Mouse (Mus musculus) lung, adult 18-20 months (tissue): Measurements from ENCODE around the gene Lnpk.
A peak's percentile ranks its signal among the peaks of the same experiment; 100 is the strongest.

ENCODE experiments used
- DNase-seq, 2 experiments: peaks; one replicate each; pipeline ENCODE4 v3.0.0; 2022; ENCODE audit warnings: mixed read lengths in 2 of 2

Gene Lnpk

GRCm38 (mm10) chr2:74578843-74579489, at the start of gene Lnpk:
Lnpk (minus strand) TSS chr2:74579435.
- DNase-seq = peak; percentile 92 to 94

DNA sequence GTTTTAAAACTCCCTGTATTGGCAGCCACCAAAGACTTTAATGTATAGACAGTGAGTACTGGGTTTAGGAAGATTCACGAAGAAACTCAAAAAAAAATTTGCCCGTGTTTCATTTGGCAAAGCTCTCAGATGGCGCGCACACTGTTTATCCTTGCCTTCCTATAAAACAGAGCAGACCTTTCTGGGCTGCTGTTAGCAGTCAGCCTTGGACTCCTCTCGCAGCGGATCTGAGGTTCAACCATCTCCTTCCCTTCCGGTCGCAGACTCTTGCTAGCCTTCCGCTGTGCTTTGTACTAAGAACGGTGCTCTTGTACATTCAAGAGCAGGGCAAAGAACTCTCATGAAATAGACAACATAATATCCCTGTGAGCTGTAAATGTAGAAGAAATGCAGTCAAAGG, 41.1 kb upstream of the Lnpk start:
- DNase-seq = no peak

DNA sequence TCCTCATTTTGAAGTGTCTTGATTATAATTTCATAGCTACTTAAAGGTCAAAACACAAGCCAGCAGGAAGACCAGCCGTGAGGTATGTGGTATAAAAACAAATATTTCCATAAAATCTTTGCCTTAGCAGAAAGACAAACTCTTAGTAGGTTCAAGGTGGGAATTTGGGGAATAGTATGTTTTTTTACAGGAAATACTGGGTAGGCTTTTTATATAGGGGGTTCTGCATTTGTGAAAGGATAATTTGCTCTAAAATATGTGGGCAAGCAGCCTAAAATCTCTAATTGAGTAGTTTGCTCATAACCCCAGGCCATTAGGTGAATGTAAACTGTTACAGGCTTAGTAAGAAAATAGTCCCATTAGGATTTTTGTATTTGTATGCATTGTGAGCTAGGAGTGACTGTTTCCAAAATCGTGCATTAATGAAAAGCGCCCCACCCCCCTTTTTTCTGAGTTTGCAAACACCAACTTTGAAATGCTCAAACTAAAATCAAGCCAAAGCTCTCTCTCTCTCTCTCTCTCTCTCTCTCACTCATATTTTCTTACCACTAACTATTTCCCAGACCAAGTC, 40.5 kb upstream of the Lnpk start:
- no peak for DNase-seq

GRCm38 (mm10) chr2:74617706-74618105, 38.5 kb upstream of the Lnpk start:
- no peak for DNase-seq

GRCm38 (mm10) chr2:74611406-74611805, 32.2 kb upstream of the Lnpk start:
- no peak for DNase-seq

DNA sequence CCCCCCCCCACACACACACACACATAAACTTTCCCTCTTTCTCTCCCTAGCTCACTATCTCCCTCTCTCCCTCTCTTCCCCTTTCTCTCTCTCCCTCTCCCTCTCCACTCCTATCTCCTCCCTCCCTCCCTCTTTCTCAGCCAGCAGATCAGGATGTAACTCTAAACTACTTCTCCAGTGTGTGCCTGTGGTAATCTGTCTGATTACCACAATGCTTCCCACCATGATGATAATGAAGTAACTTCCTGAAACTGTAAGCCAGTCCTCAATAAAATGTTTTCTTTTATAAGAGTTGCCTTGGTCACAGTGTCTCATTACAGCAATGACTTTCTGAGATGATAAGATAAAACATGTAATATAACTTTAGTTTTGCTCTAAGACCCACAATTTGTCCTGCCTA, 30.1 kb upstream of the Lnpk start:
- no peak for DNase-seq

DNA sequence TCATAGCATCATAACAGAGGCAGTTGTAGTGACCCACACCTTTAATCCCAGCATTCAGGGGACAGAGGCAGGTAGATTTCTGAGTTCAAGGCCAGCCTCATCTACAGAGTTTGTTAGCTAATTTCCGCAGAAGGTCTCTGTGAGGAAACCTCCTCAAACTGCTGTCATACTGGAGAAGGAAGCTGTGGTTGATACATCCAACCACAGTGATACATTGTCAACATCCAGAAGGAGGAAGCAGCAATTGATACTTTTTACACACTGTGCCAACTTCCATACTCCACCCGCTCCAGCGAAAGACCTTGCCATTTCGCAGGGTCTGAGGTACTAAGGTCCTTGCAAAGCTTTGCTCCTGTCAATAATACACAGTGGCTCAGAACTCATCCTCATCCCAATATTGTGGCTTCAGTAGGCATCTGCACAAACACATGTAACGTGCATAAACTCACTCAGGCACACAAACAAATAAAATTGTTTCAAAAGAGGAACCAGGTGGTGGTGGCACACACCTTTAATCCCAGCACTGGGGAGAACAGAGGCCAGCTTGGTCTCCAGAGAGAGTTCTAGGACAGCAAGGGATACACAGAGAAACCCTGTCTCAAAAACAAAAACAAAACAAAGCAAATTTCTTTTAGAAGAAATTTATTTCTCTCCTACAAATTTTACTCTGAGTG, 27.0 kb upstream of the Lnpk start:
- peak in 1 of 2 experiments; percentile 1 for DNase-seq

- no peak for DNase-seq
Measured at GRCm38 (mm10) chr2:74604011-74604410, 24.8 kb upstream of the Lnpk start.

GRCm38 (mm10) chr2:74602483-74602882, 23.2 kb upstream of the Lnpk start:
- DNase-seq = no peak

GRCm38 (mm10) chr2:74597169-74597568, 17.9 kb upstream of the Lnpk start:
- DNase-seq = no peak

- DNase-seq = no peak
Measured at GRCm38 (mm10) chr2:74596094-74596493, 16.9 kb upstream of the Lnpk start.

DNA sequence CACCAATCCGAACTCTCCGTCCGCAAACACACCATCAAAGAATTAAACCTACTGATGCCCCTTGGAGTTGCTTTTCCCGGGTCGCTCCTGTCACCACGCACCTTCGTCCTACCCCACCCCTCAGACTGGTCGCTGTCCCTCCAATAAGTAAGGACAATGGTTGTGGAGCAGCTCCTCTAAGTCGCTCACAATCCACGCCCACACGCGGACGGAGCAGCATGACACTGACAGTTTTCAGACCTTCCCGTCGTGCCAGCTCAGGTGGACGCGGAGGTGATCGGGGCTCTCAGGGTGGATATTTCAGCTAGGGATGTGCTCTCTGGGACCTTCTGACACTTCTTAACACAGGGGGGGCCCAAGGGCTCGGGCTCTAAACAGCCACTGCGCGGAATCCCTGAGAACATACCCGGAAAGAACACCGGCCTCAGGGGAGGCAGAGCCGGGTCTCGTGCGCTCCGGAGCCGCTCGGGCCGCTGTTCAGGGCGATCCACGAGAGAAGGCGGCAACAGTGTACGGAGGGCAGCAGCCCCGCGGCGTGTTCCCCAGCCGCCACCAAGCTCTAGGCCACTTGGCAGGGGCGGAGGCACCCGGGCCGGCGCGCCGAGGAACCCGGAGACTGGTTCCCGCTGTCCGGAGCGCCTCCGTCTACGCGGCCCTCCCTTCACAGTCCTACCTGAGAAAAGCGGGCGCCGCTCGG, 941 bp downstream of the Lnpk start:
- DNase-seq = peak; percentile 36 to 46

GRCm38 (mm10) chr2:74570390-74570789, 8.8 kb downstream of the Lnpk start:
- no peak for DNase-seq

GRCm38 (mm10) chr2:74559822-74560221, 19.4 kb downstream of the Lnpk start:
- DNase-seq = no peak

GRCm38 (mm10) chr2:74559092-74559491, 20.1 kb downstream of the Lnpk start:
- DNase-seq = no peak

- no peak for DNase-seq
Measured at GRCm38 (mm10) chr2:74557451-74557850, 21.8 kb downstream of the Lnpk start.

- no peak for DNase-seq
Measured at GRCm38 (mm10) chr2:74551929-74552328, 27.3 kb downstream of the Lnpk start.

- DNase-seq = no peak
Measured at GRCm38 (mm10) chr2:74548306-74548705, 30.9 kb downstream of the Lnpk start.

GRCm38 (mm10) chr2:74508302-74508701, 70.9 kb downstream of the Lnpk start:
- DNase-seq = no peak

GRCm38 (mm10) chr2:74506439-74506838, 72.8 kb downstream of the Lnpk start:
- no peak for DNase-seq

DNA sequence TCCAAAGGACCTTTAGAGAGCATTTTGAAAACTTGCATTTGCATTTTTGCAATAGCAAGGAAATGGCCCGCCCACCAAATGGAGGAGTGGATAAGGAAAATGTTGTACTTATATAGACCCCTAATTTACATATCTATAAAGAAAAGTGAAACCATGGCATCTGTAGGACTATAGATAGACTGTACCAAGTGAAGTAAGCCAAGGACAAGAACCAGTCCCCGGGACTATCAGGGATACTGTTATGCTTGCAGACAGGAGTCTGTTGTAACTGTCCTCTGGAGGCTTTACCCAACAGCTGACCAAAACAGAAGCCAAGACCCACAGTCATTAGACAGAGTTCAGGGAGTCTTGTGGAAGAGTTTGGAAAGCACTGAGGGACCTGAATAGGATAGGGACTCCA, 78.9 kb downstream of the Lnpk start:
- no peak for DNase-seq

DNA sequence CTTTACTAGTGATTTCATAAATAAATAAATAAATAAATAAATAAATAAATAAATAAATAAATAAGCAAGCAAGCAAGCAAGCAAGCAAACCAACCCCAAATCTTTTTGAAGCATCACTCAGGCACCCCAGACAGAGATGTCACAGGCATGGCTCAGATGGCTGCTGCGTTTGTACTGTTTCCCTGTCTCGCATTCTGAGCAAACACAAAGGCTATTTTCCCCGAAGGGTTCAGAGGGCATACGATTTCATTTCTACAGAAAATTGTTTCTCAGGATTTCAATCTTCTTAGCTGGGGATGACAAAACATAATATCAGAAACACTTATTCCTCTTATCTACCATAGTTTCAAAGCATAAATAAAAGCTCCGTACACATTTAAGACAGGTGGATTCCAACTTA, 81.4 kb downstream of the Lnpk start:
- no peak for DNase-seq

- DNase-seq = no peak
Measured at GRCm38 (mm10) chr2:74491426-74491825, 87.8 kb downstream of the Lnpk start.

DNA sequence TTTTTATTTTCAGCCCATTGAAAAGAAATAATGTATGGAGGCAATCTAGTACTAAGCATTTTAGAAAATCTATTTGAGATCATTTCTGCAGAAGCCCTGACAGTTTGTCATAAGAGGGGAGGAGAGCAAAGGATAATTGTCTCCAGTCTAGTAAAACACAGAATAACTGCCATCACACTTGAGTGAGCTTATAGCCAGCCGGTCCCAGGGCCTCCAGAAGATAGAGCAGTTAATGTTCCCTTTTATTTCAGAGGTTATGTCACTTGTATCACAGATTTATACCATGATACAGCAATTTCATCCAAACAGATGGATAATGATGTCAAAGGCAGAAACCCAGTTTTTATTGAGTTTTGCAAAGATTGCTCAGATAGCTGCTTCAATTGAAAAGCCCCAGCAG, 89.0 kb downstream of the Lnpk start:
- DNase-seq = no peak
